Mouse (Mus musculus): ENCODE results near the gene Itga4. TPM values are rescaled to one million over a fixed set of nuclear protein-coding genes. Genes with fewer than 3 reads are reported as not detected.
A peak's percentile ranks its signal among the peaks of the same experiment; 100 is the strongest.

The Itga4 gene
- polyA plus RNA-seq, 1 experiment = 1.6 TPM

DNA sequence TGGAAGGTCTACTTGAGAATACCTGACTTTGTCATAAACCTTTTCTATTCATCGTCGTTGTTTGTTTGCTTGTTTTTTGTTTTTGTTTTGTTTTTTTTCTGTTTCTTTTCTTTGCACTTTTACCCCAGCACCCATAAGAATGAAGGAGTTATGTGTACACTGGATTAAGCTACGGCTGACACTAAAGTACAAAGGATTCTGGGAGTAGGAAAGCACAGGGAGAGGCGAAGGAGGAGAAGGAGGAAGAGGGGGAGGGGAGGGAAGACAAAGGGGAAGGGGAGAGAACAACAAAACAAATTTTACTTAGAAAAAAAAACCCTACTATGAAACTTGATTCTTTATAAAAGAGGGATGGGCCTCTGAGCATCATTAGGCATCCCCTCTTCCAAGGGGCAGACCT lies 2.2 kb downstream of the Itga4 start:
- Histone ChIP-seq H3K4me3 (replicated peaks) (peak overlapping the region; percentile 50), H3K27me3 (replicated peaks) (no peaks in the 10 kb centered on the region), H3K9me3 (no peaks in the 10 kb centered on the region), H3K36me3 (replicated peaks; ENCODE audit: low read length) (peaks cover 3% of the 10 kb centered on the region), H3K4me1 (peaks cover 68% of the 10 kb centered on the region)
- TF ChIP-seq GATA1 (IDR thresholded peaks at IDR 0.05; ENCODE audit: borderline replicate concordance, low read length) (no peak), FLI1 (IDR thresholded peaks at IDR 0.05; ENCODE audit: low read length) (no peak)

DNA sequence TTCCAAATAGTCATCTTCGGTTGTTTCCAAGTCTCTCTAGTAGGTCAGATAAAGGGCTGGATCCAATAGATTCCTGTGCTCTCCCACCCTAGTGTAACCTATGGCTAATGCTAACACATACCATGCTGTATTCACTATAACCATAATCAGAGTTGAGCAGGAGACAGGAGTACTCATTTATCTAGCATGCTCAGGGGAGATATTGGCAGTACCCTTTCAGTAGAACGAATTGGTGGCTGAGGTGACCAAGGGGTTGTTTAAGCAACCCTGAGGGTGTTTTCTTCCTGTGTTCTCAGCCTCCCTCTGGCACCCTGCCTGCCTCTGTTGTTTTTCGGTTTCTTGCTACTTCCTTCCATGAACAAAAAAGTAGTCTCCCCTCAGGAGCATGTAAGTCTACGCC lies 4.1 kb downstream of the Itga4 start:
- H3K4me3 ChIP-seq (replicated peaks) = peak overlapping the region; percentile 82
- H3K4me1 ChIP-seq = peaks cover 56% of the 10 kb centered on the region

GRCm38 (mm10) chr2:79265665-79266064 lies 10.4 kb downstream of the Itga4 start:
- no peak overlapping the region for H3K4me3 ChIP-seq (replicated peaks)
- peaks cover 40% of the 10 kb centered on the region for H3K4me1 ChIP-seq
- TF ChIP-seq FLI1 (IDR thresholded peaks at IDR 0.05; ENCODE audit: low read length) (no peak), GATA1 (IDR thresholded peaks at IDR 0.05; ENCODE audit: borderline replicate concordance, low read length) (no peak)
- no peaks in the 10 kb centered on the region for H3K27me3 ChIP-seq (replicated peaks)
- peaks cover 8% of the 10 kb centered on the region for H3K36me3 ChIP-seq (replicated peaks; ENCODE audit: low read length)
- H3K9me3 ChIP-seq = no peaks in the 10 kb centered on the region

More for the DNA sequence above, 4.1 kb downstream of the Itga4 start:
- no peak for TF ChIP-seq GATA1 (IDR thresholded peaks at IDR 0.05; ENCODE audit: borderline replicate concordance, low read length)
- no peak for TF ChIP-seq FLI1 (IDR thresholded peaks at IDR 0.05; ENCODE audit: low read length)
- Histone ChIP-seq H3K9me3 (no peaks in the 10 kb centered on the region), H3K36me3 (replicated peaks; ENCODE audit: low read length) (peaks cover 5% of the 10 kb centered on the region), H3K27me3 (replicated peaks) (no peaks in the 10 kb centered on the region)

GRCm38 (mm10) chr2:79266480-79266879 lies 11.3 kb downstream of the Itga4 start:
- TF ChIP-seq FLI1 (IDR thresholded peaks at IDR 0.05; ENCODE audit: low read length) = no peak
- no peak for TF ChIP-seq GATA1 (IDR thresholded peaks at IDR 0.05; ENCODE audit: borderline replicate concordance, low read length)
- Histone ChIP-seq H3K4me1 (peaks cover 48% of the 10 kb centered on the region), H3K36me3 (replicated peaks; ENCODE audit: low read length) (peaks cover 7% of the 10 kb centered on the region)

DNA sequence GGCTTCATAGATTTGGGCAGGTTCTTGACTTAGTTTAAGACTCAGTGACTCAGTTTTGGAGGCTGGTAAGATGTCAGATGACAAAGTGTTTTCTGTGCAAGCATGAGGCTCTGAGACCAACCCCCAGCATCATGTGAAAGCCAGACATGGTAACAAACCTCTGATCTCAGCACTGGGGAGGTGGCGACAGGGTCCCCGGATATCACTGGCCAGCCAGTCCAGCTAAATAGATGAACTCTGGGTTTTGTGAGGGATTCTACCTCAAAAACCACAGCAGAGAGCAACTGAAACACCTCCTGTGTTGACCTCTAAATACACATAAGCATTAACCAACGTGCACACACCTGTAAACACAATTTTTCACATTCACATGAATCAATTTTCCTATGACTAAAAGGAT lies 12.0 kb downstream of the Itga4 start:
- no peaks in the 10 kb centered on the region for H3K27me3 ChIP-seq (replicated peaks)
- peaks cover 51% of the 10 kb centered on the region for H3K4me1 ChIP-seq
- H3K4me3 ChIP-seq (replicated peaks) = no peak overlapping the region
- TF ChIP-seq GATA1 (IDR thresholded peaks at IDR 0.05; ENCODE audit: borderline replicate concordance, low read length) = no peak
- TF ChIP-seq FLI1 (IDR thresholded peaks at IDR 0.05; ENCODE audit: low read length) = no peak
- H3K36me3 ChIP-seq (replicated peaks; ENCODE audit: low read length) = peaks cover 9% of the 10 kb centered on the region
- no peaks in the 10 kb centered on the region for H3K9me3 ChIP-seq

More at GRCm38 (mm10) chr2:79266480-79266879, 11.3 kb downstream of the Itga4 start:
- no peaks in the 10 kb centered on the region for H3K9me3 ChIP-seq
- no peaks in the 10 kb centered on the region for H3K27me3 ChIP-seq (replicated peaks)
- H3K4me3 ChIP-seq (replicated peaks) = no peak overlapping the region

GRCm38 (mm10) chr2:79268863-79269262 lies 13.6 kb downstream of the Itga4 start:
- H3K9me3 ChIP-seq = no peaks in the 10 kb centered on the region
- H3K36me3 ChIP-seq (replicated peaks; ENCODE audit: low read length) = peaks cover 20% of the 10 kb centered on the region
- no peaks in the 10 kb centered on the region for H3K27me3 ChIP-seq (replicated peaks)
- H3K4me3 ChIP-seq (replicated peaks) = no peak overlapping the region
- TF ChIP-seq FLI1 (IDR thresholded peaks at IDR 0.05; ENCODE audit: low read length) (no peak), GATA1 (IDR thresholded peaks at IDR 0.05; ENCODE audit: borderline replicate concordance, low read length) (no peak)
- peaks cover 62% of the 10 kb centered on the region for H3K4me1 ChIP-seq

DNA sequence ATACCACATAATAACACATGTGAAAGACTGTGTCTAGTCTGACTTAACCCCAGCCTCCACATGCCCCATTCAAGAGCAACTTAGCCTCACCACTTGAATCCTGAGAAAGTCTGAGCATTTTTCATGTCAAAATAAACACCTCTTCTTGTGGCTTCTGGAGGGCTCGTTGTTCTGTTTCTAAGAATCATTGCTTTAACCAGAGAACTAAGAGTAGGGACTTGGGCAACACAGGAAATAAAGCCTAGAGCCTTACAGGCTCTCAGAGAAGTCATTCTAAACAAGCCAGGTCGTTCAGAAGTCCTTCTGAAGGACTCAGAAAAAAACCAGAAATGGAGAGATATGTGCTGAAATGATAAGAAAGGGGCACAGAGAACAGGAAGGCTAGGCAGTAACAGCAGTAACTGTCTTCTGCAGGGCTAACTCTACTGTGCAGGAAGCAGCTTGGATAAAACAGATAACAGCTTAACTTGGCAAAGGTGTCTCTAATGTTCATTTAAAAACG lies 14.9 kb downstream of the Itga4 start:
- no peak for TF ChIP-seq FLI1 (IDR thresholded peaks at IDR 0.05; ENCODE audit: low read length)
- TF ChIP-seq GATA1 (IDR thresholded peaks at IDR 0.05; ENCODE audit: borderline replicate concordance, low read length) = peak; percentile 28; the same call in 1 of the 3 replicates
- Histone ChIP-seq H3K4me3 (replicated peaks) (peak overlapping the region; percentile 81), H3K4me1 (peaks cover 65% of the 10 kb centered on the region), H3K27me3 (replicated peaks) (no peaks in the 10 kb centered on the region), H3K36me3 (replicated peaks; ENCODE audit: low read length) (peaks cover 28% of the 10 kb centered on the region), H3K9me3 (no peaks in the 10 kb centered on the region)

DNA sequence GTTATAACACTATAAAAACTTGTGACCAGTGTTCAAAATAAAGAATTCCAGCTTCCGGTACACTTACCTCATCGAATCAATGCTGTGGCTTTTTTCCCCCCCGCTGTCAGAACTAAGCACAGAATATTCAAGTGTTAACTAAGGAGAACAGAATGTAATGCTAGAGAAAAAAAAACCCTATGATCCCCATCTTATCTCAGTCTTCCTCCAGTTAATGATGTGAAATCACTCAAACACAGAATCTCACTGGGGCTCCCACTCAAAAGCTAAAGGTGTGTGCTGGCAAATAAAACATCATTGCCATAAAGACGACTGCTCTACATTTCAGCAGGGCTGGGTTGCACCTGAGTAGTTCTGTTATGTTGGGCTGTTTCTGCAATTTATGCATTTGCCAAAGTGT lies 16.6 kb downstream of the Itga4 start:
- H3K4me3 ChIP-seq (replicated peaks) = no peak overlapping the region
- TF ChIP-seq FLI1 (IDR thresholded peaks at IDR 0.05; ENCODE audit: low read length) = no peak
- TF ChIP-seq GATA1 (IDR thresholded peaks at IDR 0.05; ENCODE audit: borderline replicate concordance, low read length) = no peak
- peaks cover 60% of the 10 kb centered on the region for H3K4me1 ChIP-seq
- peaks cover 37% of the 10 kb centered on the region for H3K36me3 ChIP-seq (replicated peaks; ENCODE audit: low read length)
- no peaks in the 10 kb centered on the region for H3K27me3 ChIP-seq (replicated peaks)
- no peaks in the 10 kb centered on the region for H3K9me3 ChIP-seq

- Histone ChIP-seq H3K27me3 (replicated peaks) (no peaks in the 10 kb centered on the region), H3K36me3 (replicated peaks; ENCODE audit: low read length) (peaks cover 65% of the 10 kb centered on the region), H3K4me3 (replicated peaks) (no peak overlapping the region), H3K4me1 (peaks cover 6% of the 10 kb centered on the region; the same call in 1 of the 2 replicates), H3K9me3 (no peaks in the 10 kb centered on the region)
- TF ChIP-seq FLI1 (IDR thresholded peaks at IDR 0.05; ENCODE audit: low read length) = no peak
- TF ChIP-seq GATA1 (IDR thresholded peaks at IDR 0.05; ENCODE audit: borderline replicate concordance, low read length) = no peak
Measured at GRCm38 (mm10) chr2:79278581-79278980, 23.4 kb downstream of the Itga4 start.

DNA sequence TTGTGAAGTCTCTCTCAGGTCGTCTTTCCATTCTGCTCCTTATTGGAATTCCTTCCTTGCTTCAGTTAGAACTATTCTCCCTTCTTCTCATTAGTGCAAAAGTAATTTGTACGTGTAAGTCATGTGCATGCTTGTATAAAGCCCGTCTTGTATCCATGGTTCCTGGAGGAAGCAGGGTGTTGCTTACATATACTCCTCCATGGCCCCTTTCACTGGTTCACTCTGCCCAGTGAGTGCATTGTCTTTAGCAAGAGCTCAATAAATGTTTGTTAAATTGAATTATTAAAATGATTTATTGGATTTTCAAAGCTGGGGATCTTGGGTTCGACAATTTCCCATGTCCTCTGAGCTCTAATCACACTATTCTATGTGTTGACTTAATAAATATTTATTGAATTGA lies 29.0 kb downstream of the Itga4 start:
- Histone ChIP-seq H3K9me3 (no peaks in the 10 kb centered on the region), H3K4me3 (replicated peaks) (no peak overlapping the region), H3K36me3 (replicated peaks; ENCODE audit: low read length) (peaks cover 80% of the 10 kb centered on the region), H3K4me1 (no peaks in the 10 kb centered on the region), H3K27me3 (replicated peaks) (no peaks in the 10 kb centered on the region)
- TF ChIP-seq GATA1 (IDR thresholded peaks at IDR 0.05; ENCODE audit: borderline replicate concordance, low read length) = no peak
- TF ChIP-seq FLI1 (IDR thresholded peaks at IDR 0.05; ENCODE audit: low read length) = no peak
